Mouse (Mus musculus): Measurements from ENCODE around the gene Uap1l1. TPM values are rescaled to one million over a fixed set of nuclear protein-coding genes. Genes with fewer than 3 reads are reported as not detected.
A peak's percentile ranks its signal among the peaks of the same experiment; 100 is the strongest.

The Uap1l1 gene
- polyA plus RNA-seq, 1 experiment from 2014 or later = 21.7 TPM

DNA sequence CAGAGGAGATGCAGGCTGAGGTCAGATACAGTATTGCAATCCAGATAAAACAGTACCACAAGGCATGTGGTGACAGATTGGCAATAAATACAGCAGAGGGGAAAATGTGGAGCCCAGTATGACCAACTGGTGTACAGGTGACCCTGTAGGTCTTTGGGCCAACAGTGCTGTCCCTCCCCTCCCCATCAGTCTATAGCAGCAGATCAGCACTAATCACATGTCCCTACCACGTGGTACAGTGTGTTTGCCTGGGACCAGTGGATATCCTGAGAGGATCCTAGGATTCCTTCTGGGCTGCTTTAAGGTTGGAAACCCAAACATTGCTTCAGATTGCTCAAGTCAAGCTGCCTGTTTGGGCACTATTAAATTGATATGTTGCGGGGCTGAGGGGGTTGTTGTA lies 31.9 kb downstream of the Uap1l1 start:
- H3K9ac ChIP-seq = peak overlapping the region; percentile 67; the same call in 1 of the 2 replicates
- peaks cover 20% of the 10 kb centered on the region for H3K4me1 ChIP-seq
- H3K9me3 ChIP-seq (replicated peaks) = no peaks in the 10 kb centered on the region
- 76% methylated on average over 2 of the region's 2 CpGs for WGBS
- H3K27me3 ChIP-seq = no peaks in the 10 kb centered on the region
- H3K27ac ChIP-seq (replicated peaks) = no peak overlapping the region
- peaks cover 47% of the 10 kb centered on the region for H3K36me3 ChIP-seq
- no peak for ATAC-seq (ENCODE audit: insufficient number of reproducible peaks, low FRiP score, low TSS enrichment, low read depth)
- H3K4me2 ChIP-seq (replicated peaks) = peak overlapping the region; percentile 81
- H3K4me3 ChIP-seq (replicated peaks) = peak overlapping the region; percentile 93

GRCm38 (mm10) chr2:25332286-25333160 lies 33.0 kb downstream of the Uap1l1 start, which contains the start of gene Man1b1:
Man1b1 (plus strand) TSS chr2:25332338.
- Histone ChIP-seq H3K4me2 (replicated peaks) (peak within 1 kb of the TSS; percentile 81), H3K4me3 (replicated peaks) (peak within 1 kb of the TSS; percentile 93), H3K9ac (peak within 1 kb of the TSS; percentile 90), H3K9me3 (replicated peaks) (no peaks in the 10 kb centered on the region), H3K27me3 (no peaks in the 10 kb centered on the region), H3K27ac (replicated peaks) (peak within 1 kb of the TSS; percentile 90), H3K36me3 (peaks cover 37% of the 10 kb centered on the region), H3K4me1 (peaks cover 20% of the 10 kb centered on the region)
- ATAC-seq (ENCODE audit: insufficient number of reproducible peaks, low FRiP score, low TSS enrichment, low read depth) = peak; percentile 98
- under 1% methylated on average over 78 of the region's 78 CpGs for WGBS

DNA sequence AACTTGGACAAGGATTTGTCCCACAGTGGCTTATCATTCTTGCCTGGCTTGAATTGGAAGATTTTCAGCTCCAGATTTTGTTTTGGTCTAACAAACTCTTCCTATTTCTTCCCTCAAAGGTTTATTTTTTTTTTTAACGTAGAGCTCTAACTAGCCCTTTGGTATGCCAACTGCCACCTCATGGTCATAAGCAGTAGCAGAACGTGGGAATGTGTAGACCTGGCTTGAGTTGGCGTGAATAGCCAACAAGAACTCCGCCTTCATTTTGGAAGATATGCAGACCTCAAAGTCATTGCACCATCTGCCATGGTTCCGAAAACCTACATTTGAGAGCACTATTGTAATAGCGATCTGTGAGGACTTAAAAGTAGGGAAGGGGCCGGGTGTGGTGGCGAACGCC lies 34.0 kb downstream of the Uap1l1 start:
- H3K9ac ChIP-seq = peak overlapping the region; percentile 90; the same call in 1 of the 2 replicates
- H3K4me2 ChIP-seq (replicated peaks) = peak overlapping the region; percentile 66
- peaks cover 20% of the 10 kb centered on the region for H3K4me1 ChIP-seq
- H3K27me3 ChIP-seq = 0 out of 2 replicates have a peak, but pooled peaks cover 3% of the 10 kb centered on the region
- 61% methylated on average over 9 of the region's 9 CpGs for WGBS
- ATAC-seq (ENCODE audit: insufficient number of reproducible peaks, low FRiP score, low TSS enrichment, low read depth) = no peak
- H3K36me3 ChIP-seq = peaks cover 26% of the 10 kb centered on the region
- no peak overlapping the region for H3K27ac ChIP-seq (replicated peaks)
- H3K4me3 ChIP-seq (replicated peaks) = peak overlapping the region; percentile 93
- H3K9me3 ChIP-seq (replicated peaks) = no peaks in the 10 kb centered on the region

- Histone ChIP-seq H3K9me3 (replicated peaks) (no peaks in the 10 kb centered on the region), H3K4me2 (replicated peaks) (no peak overlapping the region), H3K4me3 (replicated peaks) (no peak overlapping the region), H3K36me3 (no peaks in the 10 kb centered on the region), H3K4me1 (peaks cover 12% of the 10 kb centered on the region), H3K27me3 (0 out of 2 replicates have a peak, but pooled peaks cover 3% of the 10 kb centered on the region), H3K27ac (replicated peaks) (no peak overlapping the region), H3K9ac (no peak overlapping the region)
- 36% methylated on average over 7 of the region's 7 CpGs for WGBS
- ATAC-seq (ENCODE audit: insufficient number of reproducible peaks, low FRiP score, low TSS enrichment, low read depth) = no peak
Measured at GRCm38 (mm10) chr2:25328440-25328839, 37.0 kb downstream of the Uap1l1 start.

- H3K27ac ChIP-seq (replicated peaks) = no peak overlapping the region
- no peaks in the 10 kb centered on the region for H3K36me3 ChIP-seq
- no peaks in the 10 kb centered on the region for H3K4me1 ChIP-seq
- WGBS = 79% methylated on average over 2 of the region's 2 CpGs
- no peaks in the 10 kb centered on the region for H3K9me3 ChIP-seq (replicated peaks)
- ATAC-seq (ENCODE audit: insufficient number of reproducible peaks, low FRiP score, low TSS enrichment, low read depth) = no peak
- H3K4me3 ChIP-seq (replicated peaks) = no peak overlapping the region
- peaks cover 14% of the 10 kb centered on the region; the same call in 1 of the 2 replicates for H3K27me3 ChIP-seq
- no peak overlapping the region for H3K4me2 ChIP-seq (replicated peaks)
- no peak overlapping the region for H3K9ac ChIP-seq
Measured at GRCm38 (mm10) chr2:25326036-25326435, 39.4 kb downstream of the Uap1l1 start.

DNA sequence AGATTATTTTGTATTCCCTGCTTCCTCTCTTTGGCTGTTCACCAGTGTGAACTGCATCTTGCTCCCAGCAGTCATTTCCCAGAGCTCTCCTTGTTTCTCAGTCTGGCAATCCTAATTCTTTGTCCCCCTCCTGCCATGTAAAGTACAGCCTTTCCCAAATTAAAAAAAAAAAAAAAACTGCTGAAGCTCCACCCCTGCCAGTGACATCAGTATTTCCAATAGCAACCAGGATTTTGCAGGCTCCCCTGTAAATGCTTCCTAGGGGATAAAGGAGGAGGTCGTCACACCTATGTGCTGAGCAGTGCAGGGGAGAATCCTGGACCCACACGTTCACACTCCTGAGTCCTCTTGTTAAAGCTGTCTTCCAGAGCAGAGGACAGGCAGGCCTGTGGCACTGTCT lies 45.4 kb downstream of the Uap1l1 start:
- Histone ChIP-seq H3K9me3 (replicated peaks) (no peaks in the 10 kb centered on the region), H3K36me3 (no peaks in the 10 kb centered on the region), H3K4me3 (replicated peaks) (no peak overlapping the region), H3K9ac (no peak overlapping the region), H3K4me2 (replicated peaks) (no peak overlapping the region), H3K27ac (replicated peaks) (no peak overlapping the region), H3K4me1 (peaks cover 10% of the 10 kb centered on the region), H3K27me3 (peaks cover 60% of the 10 kb centered on the region)
- ATAC-seq (ENCODE audit: insufficient number of reproducible peaks, low FRiP score, low TSS enrichment, low read depth) = no peak
- 34% methylated on average over 2 of the region's 2 CpGs for WGBS

- Histone ChIP-seq H3K4me3 (replicated peaks) (peak within 1 kb of the TSS; percentile 34), H3K9ac (no peak within 1 kb of the TSS), H3K4me2 (replicated peaks) (peak within 1 kb of the TSS; percentile 62), H3K36me3 (no peaks in the 10 kb centered on the region), H3K4me1 (peaks cover 10% of the 10 kb centered on the region), H3K27me3 (peaks cover 69% of the 10 kb centered on the region), H3K9me3 (replicated peaks) (no peaks in the 10 kb centered on the region), H3K27ac (replicated peaks) (no peak within 1 kb of the TSS)
- 0 out of 2 replicates have a peak, but pooled peaks have one; percentile 40 for ATAC-seq (ENCODE audit: insufficient number of reproducible peaks, low FRiP score, low TSS enrichment, low read depth)
- WGBS = 9% methylated on average over 58 of the region's 58 CpGs
Measured at GRCm38 (mm10) chr2:25318971-25319773, 46.3 kb downstream of the Uap1l1 start, which contains the start of gene Grin1. Grin1 (minus strand) TSS chr2:25319187.

- H3K27me3 ChIP-seq = peaks cover 78% of the 10 kb centered on the region
- peaks cover 10% of the 10 kb centered on the region for H3K4me1 ChIP-seq
- 6% methylated on average over 31 of the region's 31 CpGs for WGBS
- no peak for ATAC-seq (ENCODE audit: insufficient number of reproducible peaks, low FRiP score, low TSS enrichment, low read depth)
- no peaks in the 10 kb centered on the region for H3K9me3 ChIP-seq (replicated peaks)
- H3K4me2 ChIP-seq (replicated peaks) = peak overlapping the region; percentile 62
- H3K9ac ChIP-seq = no peak overlapping the region
- no peak overlapping the region for H3K27ac ChIP-seq (replicated peaks)
- peak overlapping the region; percentile 34 for H3K4me3 ChIP-seq (replicated peaks)
- H3K36me3 ChIP-seq = no peaks in the 10 kb centered on the region
Measured at GRCm38 (mm10) chr2:25318119-25318966, 47.1 kb downstream of the Uap1l1 start.

GRCm38 (mm10) chr2:25311491-25311891 lies 54.0 kb downstream of the Uap1l1 start:
- H3K9me3 ChIP-seq (replicated peaks) = no peaks in the 10 kb centered on the region
- no peak for ATAC-seq (ENCODE audit: insufficient number of reproducible peaks, low FRiP score, low TSS enrichment, low read depth)
- no peak overlapping the region for H3K4me3 ChIP-seq (replicated peaks)
- no peak overlapping the region for H3K4me2 ChIP-seq (replicated peaks)
- H3K27ac ChIP-seq (replicated peaks) = no peak overlapping the region
- 5% methylated on average over 11 of the region's 11 CpGs for WGBS
- peaks cover 82% of the 10 kb centered on the region for H3K27me3 ChIP-seq
- H3K4me1 ChIP-seq = no peaks in the 10 kb centered on the region
- H3K9ac ChIP-seq = no peak overlapping the region
- H3K36me3 ChIP-seq = no peaks in the 10 kb centered on the region

- H3K36me3 ChIP-seq = no peaks in the 10 kb centered on the region
- no peak overlapping the region for H3K27ac ChIP-seq (replicated peaks)
- no peak for ATAC-seq (ENCODE audit: insufficient number of reproducible peaks, low FRiP score, low TSS enrichment, low read depth)
- no peak overlapping the region for H3K9ac ChIP-seq
- 2% methylated on average over 22 of the region's 22 CpGs for WGBS
- H3K9me3 ChIP-seq (replicated peaks) = no peaks in the 10 kb centered on the region
- H3K27me3 ChIP-seq = peaks cover 81% of the 10 kb centered on the region
- no peak overlapping the region for H3K4me3 ChIP-seq (replicated peaks)
- H3K4me1 ChIP-seq = no peaks in the 10 kb centered on the region
- H3K4me2 ChIP-seq (replicated peaks) = no peak overlapping the region
Measured at GRCm38 (mm10) chr2:25310969-25311368, 54.5 kb downstream of the Uap1l1 start.
